Mouse (Mus musculus) liver, embryonic 15.5 days (tissue): ENCODE measurements around the gene Stau1. TPM values are rescaled to one million over a fixed set of nuclear protein-coding genes. Genes with fewer than 3 reads are reported as not detected.

Experiments
- ATAC-seq: fragments of 200-750 bp; cut with Nextera tagmentation; 2 replicates; pipeline ENCODE4 v1.8.0; 2017; ENCODE audit warnings: moderate number of reproducible peaks, mild to moderate bottlenecking, moderate library complexity; ENCODE audit not compliant: insufficient read depth
- H3K27ac ChIP-seq: fragments of 300-500 bp; sonication (generic); replicated peaks from 2 replicates; pipeline ENCODE4 v1.5.1; 2015; ENCODE audit warnings: mild to moderate bottlenecking, inconsistent platforms
- H3K27me3 ChIP-seq: fragments of 300-500 bp; sonication (generic); 2 replicates; pipeline ENCODE4 v1.6.1; 2015; ENCODE audit warnings: mild to moderate bottlenecking, inconsistent platforms
- H3K36me3 ChIP-seq: fragments of 300-500 bp; sonication (generic); replicated peaks from 2 replicates; pipeline ENCODE4 v1.6.1; 2015; ENCODE audit warnings: moderate library complexity, mild to moderate bottlenecking, inconsistent platforms
- H3K4me1 ChIP-seq: fragments of 300-500 bp; sonication (generic); replicated peaks from 2 replicates; pipeline ENCODE4 v1.6.1; 2015; ENCODE audit warnings: inconsistent platforms
- H3K4me2 ChIP-seq: fragments of 300-500 bp; sonication (generic); 2 replicates; pipeline ENCODE4 v1.6.1; 2015; ENCODE audit warnings: moderate library complexity, mild to moderate bottlenecking, inconsistent platforms
- H3K4me3 ChIP-seq: fragments of 300-500 bp; sonication (generic); replicated peaks from 2 replicates; pipeline ENCODE4 v1.5.1; 2015; ENCODE audit warnings: mild to moderate bottlenecking, inconsistent platforms
- H3K9ac ChIP-seq: fragments of 300-500 bp; sonication (generic); 2 replicates; pipeline ENCODE4 v1.6.1; 2015; ENCODE audit warnings: moderate library complexity, mild to moderate bottlenecking, inconsistent platforms
- H3K9me3 ChIP-seq: fragments of 300-500 bp; sonication (generic); replicated peaks from 2 replicates; pipeline ENCODE4 v1.6.1; 2016; ENCODE audit warnings: inconsistent platforms
- WGBS: fragments of 180-500 bp; shearing (Covaris S2); methylation state at CpG from one replicate; pipeline ENCODE4 v1.1.7; 2015; ENCODE audit warnings: mixed read lengths; ENCODE audit not compliant: insufficient replicate concordance; 5-methylcytosine and 5-hydroxymethylcytosine counted together
- polyA plus RNA-seq: library from polyadenylated mRNA; unstranded; fragments of >200 nt; fragmentation: Nextera tagmentation; extraction: Ambion mirVana; gene quantifications from 2 replicates; pipeline ENCODE4 v1.2.1, GENCODE M21; 2015

Gene Stau1
- polyA plus RNA-seq: 24.2 and 26.2 TPM in 2 replicates

GRCm38 (mm10) chr2:166995796-166996532, at the start of gene Stau1:
Gene Stau1, minus strand, starts transcription at chr2:166996299.
- WGBS: under 1% methylated on average over 86 of the region's 88 CpGs

GRCm38 (mm10) chr2:167043400-167044121, 47.5 kb upstream of the Stau1 start:
- peak overlapping the region; percentile 69 for H3K4me2 ChIP-seq

More at GRCm38 (mm10) chr2:166995796-166996532, at the start of gene Stau1:
- Histone ChIP-seq H3K9ac (peak within 1 kb of the TSS; percentile 97), H3K4me2 (peak within 1 kb of the TSS; percentile 88), H3K27me3 (peaks cover under 1% of the 10 kb centered on the region; the same call in 1 of the 2 replicates), H3K27ac (peak within 1 kb of the TSS; percentile 94), H3K4me1 (peaks cover 49% of the 10 kb centered on the region), H3K9me3 (no peaks in the 10 kb centered on the region), H3K4me3 (peak within 1 kb of the TSS; percentile 89), H3K36me3 (no peaks in the 10 kb centered on the region)
- ATAC-seq: peak; percentile 98

GRCm38 (mm10) chr2:167039386-167039785, 43.3 kb upstream of the Stau1 start:
- Histone ChIP-seq H3K9ac (peak overlapping the region; percentile 16; the same call in 1 of the 2 replicates), H3K4me3 (0 out of 2 replicates have a peak overlapping the region, but pooled peaks have one; percentile 2), H3K4me2 (peak overlapping the region; percentile 23), H3K36me3 (peaks cover 98% of the 10 kb centered on the region), H3K9me3 (no peaks in the 10 kb centered on the region), H3K4me1 (peaks cover 69% of the 10 kb centered on the region), H3K27ac (peak overlapping the region; percentile 97), H3K27me3 (no peaks in the 10 kb centered on the region)
- peak; percentile 56 for ATAC-seq
- 36% methylated on average over 8 of the region's 8 CpGs for WGBS

More at GRCm38 (mm10) chr2:167043400-167044121, 47.5 kb upstream of the Stau1 start:
- WGBS: 38% methylated on average over 12 of the region's 12 CpGs
- Histone ChIP-seq H3K27me3 (no peaks in the 10 kb centered on the region), H3K36me3 (peaks cover 94% of the 10 kb centered on the region), H3K4me3 (peak overlapping the region; percentile 45), H3K9me3 (no peaks in the 10 kb centered on the region), H3K9ac (peak overlapping the region; percentile 64), H3K27ac (peak overlapping the region; percentile 97), H3K4me1 (peaks cover 63% of the 10 kb centered on the region)
- peak; percentile 98 for ATAC-seq

- Histone ChIP-seq H3K27ac (peak overlapping the region; percentile 97), H3K36me3 (peaks cover 98% of the 10 kb centered on the region), H3K9me3 (no peaks in the 10 kb centered on the region), H3K4me1 (peaks cover 62% of the 10 kb centered on the region), H3K4me2 (no peak overlapping the region), H3K4me3 (no peak overlapping the region), H3K27me3 (no peaks in the 10 kb centered on the region), H3K9ac (peak overlapping the region; percentile 20; the same call in 1 of the 2 replicates)
- WGBS: 89% methylated on average over 7 of the region's 7 CpGs
- no peak for ATAC-seq
Observed at GRCm38 (mm10) chr2:167038716-167039115, 42.6 kb upstream of the Stau1 start.

- ATAC-seq: no peak
- Histone ChIP-seq H3K4me2 (no peak overlapping the region), H3K9me3 (no peaks in the 10 kb centered on the region), H3K27ac (peak overlapping the region; percentile 97), H3K4me3 (no peak overlapping the region), H3K9ac (no peak overlapping the region), H3K36me3 (peaks cover 100% of the 10 kb centered on the region), H3K4me1 (peaks cover 60% of the 10 kb centered on the region), H3K27me3 (no peaks in the 10 kb centered on the region)
- WGBS: 79% methylated on average over 6 of the region's 6 CpGs
Observed at GRCm38 (mm10) chr2:167038297-167038696, 42.2 kb upstream of the Stau1 start.

GRCm38 (mm10) chr2:167037710-167038109, 41.6 kb upstream of the Stau1 start:
- Histone ChIP-seq H3K36me3 (peaks cover 100% of the 10 kb centered on the region), H3K4me2 (no peak overlapping the region), H3K27me3 (no peaks in the 10 kb centered on the region), H3K4me1 (peaks cover 55% of the 10 kb centered on the region), H3K4me3 (no peak overlapping the region), H3K27ac (peak overlapping the region; percentile 97; the same call in 1 of the 2 replicates), H3K9ac (no peak overlapping the region), H3K9me3 (no peaks in the 10 kb centered on the region)
- ATAC-seq: no peak
- WGBS: 91% methylated on average over 12 of the region's 12 CpGs

GRCm38 (mm10) chr2:167030507-167030906, 34.4 kb upstream of the Stau1 start:
- whole genome bisulfite sequencing: 94% methylated on average over 4 of the region's 4 CpGs
- no peak overlapping the region for H3K9ac ChIP-seq
- ATAC-seq: no peak
- H3K4me3 ChIP-seq: no peak overlapping the region
- H3K27me3 ChIP-seq: no peaks in the 10 kb centered on the region
- no peaks in the 10 kb centered on the region for H3K4me1 ChIP-seq
- no peak overlapping the region for H3K4me2 ChIP-seq
- no peak overlapping the region for H3K27ac ChIP-seq
- H3K36me3 ChIP-seq: peaks cover 100% of the 10 kb centered on the region
- no peaks in the 10 kb centered on the region; the same call in 1 of the 2 replicates for H3K9me3 ChIP-seq

- H3K9ac ChIP-seq: no peak overlapping the region
- H3K4me2 ChIP-seq: no peak overlapping the region
- no peaks in the 10 kb centered on the region for H3K27me3 ChIP-seq
- no peak for ATAC-seq
- no peaks in the 10 kb centered on the region for H3K4me1 ChIP-seq
- H3K36me3 ChIP-seq: peaks cover 99% of the 10 kb centered on the region
- H3K27ac ChIP-seq: no peak overlapping the region
- no peak overlapping the region for H3K4me3 ChIP-seq
- no peaks in the 10 kb centered on the region; the same call in 1 of the 2 replicates for H3K9me3 ChIP-seq
- WGBS: 92% methylated on average over 7 of the region's 7 CpGs
Observed at GRCm38 (mm10) chr2:167028553-167028952, 32.5 kb upstream of the Stau1 start.

GRCm38 (mm10) chr2:167019396-167019795, 23.3 kb upstream of the Stau1 start:
- ATAC-seq: no peak
- Histone ChIP-seq H3K4me2 (no peak overlapping the region), H3K9me3 (no peaks in the 10 kb centered on the region), H3K4me3 (no peak overlapping the region), H3K27me3 (no peaks in the 10 kb centered on the region), H3K27ac (no peak overlapping the region), H3K9ac (no peak overlapping the region), H3K4me1 (peaks cover 27% of the 10 kb centered on the region), H3K36me3 (peaks cover 73% of the 10 kb centered on the region)
- WGBS: 88% methylated on average over 10 of the region's 10 CpGs

- peak overlapping the region; percentile 89 for H3K27ac ChIP-seq
- WGBS: 0% methylated on average over 21 of the region's 21 CpGs
Observed at GRCm38 (mm10) chr2:167015382-167015718, 19.3 kb upstream of the Stau1 start.

More at GRCm38 (mm10) chr2:167015382-167015718, 19.3 kb upstream of the Stau1 start:
- H3K4me3 ChIP-seq: peak overlapping the region; percentile 79
- peak; percentile 68 for ATAC-seq
- no peaks in the 10 kb centered on the region for H3K27me3 ChIP-seq
- H3K9ac ChIP-seq: peak overlapping the region; percentile 77
- peaks cover 35% of the 10 kb centered on the region for H3K36me3 ChIP-seq
- H3K4me2 ChIP-seq: peak overlapping the region; percentile 88
- no peaks in the 10 kb centered on the region for H3K9me3 ChIP-seq
- peaks cover 27% of the 10 kb centered on the region for H3K4me1 ChIP-seq
